Mouse (Mus musculus) limb, embryonic 11.5 days (tissue): Measurements from ENCODE around the gene Ins1. TPM values are rescaled to one million over a fixed set of nuclear protein-coding genes. Genes with fewer than 3 reads are reported as not detected.

Experiments
- ATAC-seq: fragments of 200-750 bp; cut with Nextera tagmentation; 2 replicates; pipeline ENCODE4 v1.8.0; 2017; ENCODE audit warnings: low read depth; ENCODE audit not compliant: insufficient number of reproducible peaks, low FRiP score, low TSS enrichment
- DNase-seq: peaks from one replicate; pipeline ENCODE4 v3.0.0-alpha.2; 2015; ENCODE audit warnings: low spot score
- H3K27ac ChIP-seq: fragments of 300-500 bp; sonication (generic); replicated peaks from 2 replicates; pipeline ENCODE4 v1.5.1; 2014; ENCODE audit warnings: low read depth, mild to moderate bottlenecking, low read length
- H3K27me3 ChIP-seq: fragments of 300-500 bp; sonication (generic); 2 replicates; pipeline ENCODE4 v1.6.1; 2014; ENCODE audit warnings: mild to moderate bottlenecking, low read length, mixed read lengths; ENCODE audit not compliant: control insufficient read depth, insufficient read depth
- H3K36me3 ChIP-seq: fragments of 300-500 bp; sonication (generic); 2 replicates; pipeline ENCODE4 v1.6.1; 2014; ENCODE audit warnings: mild to moderate bottlenecking, low read length, moderate library complexity, mixed read lengths; ENCODE audit not compliant: control insufficient read depth, insufficient read depth
- H3K4me1 ChIP-seq: fragments of 300-500 bp; sonication (generic); 2 replicates; pipeline ENCODE4 v1.6.1; 2014; ENCODE audit warnings: low read length, mixed read lengths; ENCODE audit not compliant: control insufficient read depth, insufficient read depth
- H3K4me2 ChIP-seq: fragments of 300-500 bp; sonication (generic); 2 replicates; pipeline ENCODE4 v1.6.1; 2014; ENCODE audit warnings: low read depth, mild to moderate bottlenecking, moderate library complexity; ENCODE audit not compliant: severe bottlenecking
- H3K4me3 ChIP-seq: fragments of 300-500 bp; sonication (generic); 2 replicates; pipeline ENCODE4 v1.5.1; 2014; ENCODE audit warnings: low read depth, low read length
- H3K9ac ChIP-seq: fragments of 300-500 bp; sonication (generic); 2 replicates; pipeline ENCODE4 v1.6.1; 2014; ENCODE audit warnings: mild to moderate bottlenecking, low read length
- H3K9me3 ChIP-seq: fragments of 300-500 bp; sonication (generic); 2 replicates; pipeline ENCODE4 v1.6.1; 2016; ENCODE audit warnings: low read length; ENCODE audit not compliant: control insufficient read depth
- polyA plus RNA-seq: library from polyadenylated mRNA; unstranded; fragments of >200 nt; fragmentation: Nextera tagmentation; extraction: Ambion mirVana; gene quantifications from 2 replicates; pipeline ENCODE4 v1.2.1, GENCODE M21; 2014

Ins1 gene
- polyA plus RNA-seq: not detected in 2 replicates

DNA sequence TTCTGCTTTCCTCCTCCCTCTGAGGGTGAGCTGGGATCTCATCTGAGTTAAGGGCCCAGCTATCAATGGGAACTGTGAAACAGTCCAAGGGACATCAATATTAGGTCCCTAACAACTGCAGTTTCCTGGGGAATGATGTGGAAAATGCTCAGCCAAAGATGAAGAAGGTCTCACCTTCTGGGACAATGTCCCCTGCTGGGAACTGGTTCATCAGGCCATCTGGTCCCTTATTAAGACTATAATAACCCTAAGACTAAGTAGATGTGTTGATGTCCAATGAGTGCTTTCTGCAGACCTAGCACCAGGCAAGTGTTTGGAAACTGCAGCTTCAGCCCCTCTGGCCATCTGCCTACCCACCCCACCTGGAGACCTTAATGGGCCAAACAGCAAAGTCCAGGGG lies at the start of gene Ins1:
Gene Ins1, plus strand, starts transcription at position 301 of the 400 bp plus-strand sequence.
- Histone ChIP-seq H3K36me3 (no peaks in the 10 kb centered on the region), H3K4me1 (no peaks in the 10 kb centered on the region), H3K27me3 (no peaks in the 10 kb centered on the region)

More for the DNA sequence above, at the start of gene Ins1:
- no peak within 1 kb of the TSS for H3K27ac ChIP-seq
- no peaks in the 10 kb centered on the region for H3K9me3 ChIP-seq
- no peak for ATAC-seq
- no peak for DNase-seq
- H3K4me3 ChIP-seq: no peak within 1 kb of the TSS
- H3K4me2 ChIP-seq: no peak within 1 kb of the TSS
- H3K9ac ChIP-seq: no peak within 1 kb of the TSS
